13 mouse cellular contexts compared by ENCODE assay signal in genomic region chr19:10437521-10437920, GRCm38 (mm10). TPM values are rescaled to one million over a fixed set of nuclear protein-coding genes. Genes with fewer than 3 reads are reported as not detected.
A peak's percentile ranks its signal among the peaks of the same experiment; 100 is the strongest.
DNase-seq lines count a peak whose midpoint lies in the region; ATAC-seq and TF ChIP-seq lines count a peak whose summit lies in the region.
"Had no signal": no experiment of that assay in that cellular context is flagged by ENCODE, and none has a peak within 500 bp of the region (broad histone marks: within the 10 kb centered on the region; RNA-seq: fewer than 3 reads in every experiment).

No protein-coding gene starts in this region.

- no peak overlapping the region for H3K27ac ChIP-seq in cerebellum, adult 2 months (ENCODE audit: insufficient read depth, low read length)
- H3K27ac ChIP-seq in kidney, adult 2 months (ENCODE audit: insufficient read depth, low read depth, low read length) = no peak overlapping the region
- H3K27ac ChIP-seq in midbrain, postnatal 0 days (ENCODE audit: low read depth, low read length) = no peak overlapping the region
- H3K27ac ChIP-seq in midbrain, embryonic 15.5 days = no peak overlapping the region
- H3K27ac ChIP-seq: embryonic facial prominence, embryonic 15.5 days; lung, embryonic 15.5 days; stomach, embryonic 15.5 days had no signal

- TF ChIP-seq POLR2A in cerebellum, adult 2 months (IDR thresholded peaks at IDR 0.05; ENCODE audit: borderline replicate concordance, insufficient read depth, low read length) = no peak
- TF ChIP-seq POLR2A in kidney, adult 2 months (IDR thresholded peaks at IDR 0.05; ENCODE audit: low read depth, low read length) = no peak

- peaks cover 26% of the 10 kb centered on the region for H3K4me1 ChIP-seq in cerebellum, adult 2 months (ENCODE audit: control insufficient read depth, insufficient read depth, low read length)
- H3K4me1 ChIP-seq in kidney, adult 2 months (ENCODE audit: control insufficient read depth, insufficient read depth, low read length) = no peaks in the 10 kb centered on the region
- H3K4me1 ChIP-seq in midbrain, postnatal 0 days (ENCODE audit: insufficient read depth, low read length) = no peaks in the 10 kb centered on the region
- no peaks in the 10 kb centered on the region for H3K4me1 ChIP-seq in midbrain, embryonic 15.5 days
- H3K4me1 ChIP-seq: embryonic facial prominence, embryonic 15.5 days had no signal

- H3K9ac ChIP-seq in midbrain, postnatal 0 days (replicated peaks; ENCODE audit: low read length, poor library complexity, severe bottlenecking) = no peak overlapping the region
- no peak overlapping the region for H3K9ac ChIP-seq in midbrain, embryonic 15.5 days
- H3K9ac ChIP-seq: embryonic facial prominence, embryonic 15.5 days; lung, embryonic 15.5 days; stomach, embryonic 15.5 days had no signal

- DNase-seq in cerebellum, adult 9-10 months = peak; percentile 35
- DNase-seq in cerebellum, adult 2 months = no peak
- peak; percentile 61 for DNase-seq in kidney, adult 2 months
- no peak for DNase-seq in kidney, postnatal 10 days
- DNase-seq in midbrain, postnatal 0 days (ENCODE audit: low spot score) = no peak
- no peak for DNase-seq in ovary, adult 18-20 months (ENCODE audit: low spot score)

- WGBS in cerebellum, adult 2 months = 85% methylated on average over 1 of the region's 1 CpGs
- 69% methylated on average over 1 of the region's 1 CpGs for WGBS in kidney, adult 2 months
- WGBS in midbrain, postnatal 0 days = 58% methylated on average over 1 of the region's 1 CpGs
- 70% methylated on average over 1 of the region's 1 CpGs for WGBS in midbrain, embryonic 15.5 days

- no peak overlapping the region for H3K4me2 ChIP-seq in midbrain, postnatal 0 days (ENCODE audit: low read depth, low read length, poor library complexity, severe bottlenecking)
- no peak overlapping the region for H3K4me2 ChIP-seq in midbrain, embryonic 15.5 days
- H3K4me2 ChIP-seq: embryonic facial prominence, embryonic 15.5 days; heart, embryonic 11.5 days; lung, embryonic 15.5 days; stomach, embryonic 15.5 days had no signal

- no peaks in the 10 kb centered on the region for H3K27me3 ChIP-seq in cerebellum, adult 2 months (ENCODE audit: control insufficient read depth, insufficient read depth, low read length)
- H3K27me3 ChIP-seq in kidney, adult 2 months (replicated peaks; ENCODE audit: control insufficient read depth, insufficient read depth, low read length) = no peaks in the 10 kb centered on the region
- H3K27me3 ChIP-seq in midbrain, postnatal 0 days (ENCODE audit: insufficient read depth, low read length) = no peaks in the 10 kb centered on the region
- no peaks in the 10 kb centered on the region for H3K27me3 ChIP-seq in midbrain, embryonic 15.5 days (replicated peaks)
- H3K27me3 ChIP-seq: embryonic facial prominence, embryonic 15.5 days; lung, embryonic 15.5 days; stomach, embryonic 15.5 days had no signal

- no peaks in the 10 kb centered on the region for H3K36me3 ChIP-seq in kidney, adult 2 months (ENCODE audit: control insufficient read depth, insufficient read depth, low read length)
- H3K36me3 ChIP-seq in midbrain, postnatal 0 days (ENCODE audit: insufficient read depth, low read length) = peaks cover 27% of the 10 kb centered on the region
- H3K36me3 ChIP-seq in midbrain, embryonic 15.5 days (replicated peaks) = peaks cover 8% of the 10 kb centered on the region
- H3K36me3 ChIP-seq: embryonic facial prominence, embryonic 15.5 days; lung, embryonic 15.5 days; stomach, embryonic 15.5 days had no signal

- no peaks in the 10 kb centered on the region for H3K9me3 ChIP-seq in midbrain, postnatal 0 days (ENCODE audit: low read length)
- H3K9me3 ChIP-seq in midbrain, embryonic 15.5 days = no peaks in the 10 kb centered on the region
- H3K9me3 ChIP-seq: embryonic facial prominence, embryonic 15.5 days; lung, embryonic 15.5 days; stomach, embryonic 15.5 days had no signal

- no peak overlapping the region for H3K4me3 ChIP-seq in cerebellum, adult 2 months (replicated peaks; ENCODE audit: insufficient read depth, low read depth, low read length)
- no peak overlapping the region for H3K4me3 ChIP-seq in kidney, adult 2 months (ENCODE audit: insufficient read depth, low read depth, low read length)
- H3K4me3 ChIP-seq in midbrain, postnatal 0 days (ENCODE audit: low read depth, low read length) = no peak overlapping the region
- H3K4me3 ChIP-seq in midbrain, embryonic 15.5 days = no peak overlapping the region
- H3K4me3 ChIP-seq: embryonic facial prominence, embryonic 15.5 days; lung, embryonic 15.5 days; stomach, embryonic 15.5 days had no signal

- no peak for TF ChIP-seq CTCF in cerebellum, adult 2 months (IDR thresholded peaks at IDR 0.05; ENCODE audit: borderline replicate concordance, insufficient read depth, low read depth, low read length)
- TF ChIP-seq CTCF in kidney, adult 2 months (conservative IDR thresholded peaks at IDR 0.05; ENCODE audit: insufficient read depth, insufficient read length, low read depth, low read length) = peak; percentile 42
- TF ChIP-seq CTCF in midbrain, postnatal 0 days (IDR thresholded peaks at IDR 0.05) = peak; percentile 48; the same call in 1 of the 2 replicates

- ATAC-seq in midbrain, postnatal 0 days (ENCODE audit: low FRiP score) = no peak
- ATAC-seq in midbrain, embryonic 15.5 days (replicated peaks) = no peak
- peak; percentile 57; the same call in 1 of the 2 replicates for ATAC-seq in megakaryocyte progenitor cell, adult 5-6 weeks (replicated peaks; ENCODE audit: poor library complexity)
- ATAC-seq: inflammation-experienced regulatory T-cells, adult 6 months had no signal

RNA-seq across cellular contexts. Expression of gene Lrrc10b, which starts 19.8 kb away (rescaled TPM):
- polyA plus RNA-seq in cerebellum, adult 2 months (2012; rRNA removed) = 0.54 and 0.57 TPM in 2 replicates
- 0.39 and 0.94 TPM in 2 replicates for polyA plus RNA-seq in kidney, adult 2 months (2012; rRNA removed)
- total RNA-seq in midbrain, postnatal 0 days (2014; rRNA removed) = 6.2 and 8.7 TPM in 2 replicates
- 2.2 and 2.3 TPM in 2 replicates for polyA plus RNA-seq in midbrain, postnatal 0 days (2015; fragmentation: Nextera tagmentation; extraction: Ambion mirVana)
- 1.7 and 2.4 TPM in 2 replicates for polyA plus RNA-seq in midbrain, embryonic 15.5 days (2015; fragmentation: Nextera tagmentation; extraction: Ambion mirVana)
- total RNA-seq in megakaryocyte progenitor cell, adult 5-6 weeks (2015) = not detected in 2 replicates
- total RNA-seq in megakaryocyte progenitor cell, adult 5-6 weeks (2017) = not detected in 2 replicates
- polyA plus RNA-seq: inflammation-experienced regulatory T-cells, adult 6 months had no signal

RNA-seq across cellular contexts. Expression of gene Ppp1r32, which starts 45.2 kb away (rescaled TPM):
- 1.3 and 1.8 TPM in 2 replicates for polyA plus RNA-seq in cerebellum, adult 2 months (2012; rRNA removed)
- 0.37 and 0.66 TPM in 2 replicates for polyA plus RNA-seq in kidney, adult 2 months (2012; rRNA removed)
- 4.9 and 7.8 TPM in 2 replicates for total RNA-seq in midbrain, postnatal 0 days (2014; rRNA removed)
- 5.0 and 5.3 TPM in 2 replicates for polyA plus RNA-seq in midbrain, postnatal 0 days (2015; fragmentation: Nextera tagmentation; extraction: Ambion mirVana)
- polyA plus RNA-seq in midbrain, embryonic 15.5 days (2015; fragmentation: Nextera tagmentation; extraction: Ambion mirVana) = 2.4 and 3.7 TPM in 2 replicates
- not detected in 2 replicates for total RNA-seq in megakaryocyte progenitor cell, adult 5-6 weeks (2015)
- 0.81 TPM in 1 of 2 replicates, not detected in the other for total RNA-seq in megakaryocyte progenitor cell, adult 5-6 weeks (2017)
- polyA plus RNA-seq: heart, embryonic 11.5 days had no signal

RNA-seq across cellular contexts. Expression of gene Syt7, which starts 48.6 kb away (rescaled TPM):
- polyA plus RNA-seq in cerebellum, adult 2 months (2012; rRNA removed) = 173 and 187 TPM in 2 replicates
- polyA plus RNA-seq in kidney, adult 2 months (2012; rRNA removed) = 4.0 and 4.6 TPM in 2 replicates
- total RNA-seq in midbrain, postnatal 0 days (2014; rRNA removed) = 138 and 140 TPM in 2 replicates
- 14.7 and 19.0 TPM in 2 replicates for polyA plus RNA-seq in midbrain, postnatal 0 days (2015; fragmentation: Nextera tagmentation; extraction: Ambion mirVana)
- polyA plus RNA-seq in midbrain, embryonic 15.5 days (2015; fragmentation: Nextera tagmentation; extraction: Ambion mirVana) = 19.6 and 21.0 TPM in 2 replicates
- not detected in 2 replicates for total RNA-seq in megakaryocyte progenitor cell, adult 5-6 weeks (2015)
- total RNA-seq in megakaryocyte progenitor cell, adult 5-6 weeks (2017) = not detected in 2 replicates

Comparison
In these comparisons a context has a peak if more than half of its experiments do, and no peak if none do; other contexts are left out.
1. DNase-seq: peak in cerebellum, adult 9-10 months (single experiment) and kidney, adult 2 months (single experiment); none in cerebellum, adult 2 months (0 of 2), kidney, postnatal 10 days (single experiment), midbrain, postnatal 0 days (single experiment) and ovary, adult 18-20 months (single experiment).